Mouse (Mus musculus): ENCODE measurements around the gene Gdap2.
A peak's percentile ranks its signal among the peaks of the same experiment; 100 is the strongest.

The Gdap2 gene

DNA sequence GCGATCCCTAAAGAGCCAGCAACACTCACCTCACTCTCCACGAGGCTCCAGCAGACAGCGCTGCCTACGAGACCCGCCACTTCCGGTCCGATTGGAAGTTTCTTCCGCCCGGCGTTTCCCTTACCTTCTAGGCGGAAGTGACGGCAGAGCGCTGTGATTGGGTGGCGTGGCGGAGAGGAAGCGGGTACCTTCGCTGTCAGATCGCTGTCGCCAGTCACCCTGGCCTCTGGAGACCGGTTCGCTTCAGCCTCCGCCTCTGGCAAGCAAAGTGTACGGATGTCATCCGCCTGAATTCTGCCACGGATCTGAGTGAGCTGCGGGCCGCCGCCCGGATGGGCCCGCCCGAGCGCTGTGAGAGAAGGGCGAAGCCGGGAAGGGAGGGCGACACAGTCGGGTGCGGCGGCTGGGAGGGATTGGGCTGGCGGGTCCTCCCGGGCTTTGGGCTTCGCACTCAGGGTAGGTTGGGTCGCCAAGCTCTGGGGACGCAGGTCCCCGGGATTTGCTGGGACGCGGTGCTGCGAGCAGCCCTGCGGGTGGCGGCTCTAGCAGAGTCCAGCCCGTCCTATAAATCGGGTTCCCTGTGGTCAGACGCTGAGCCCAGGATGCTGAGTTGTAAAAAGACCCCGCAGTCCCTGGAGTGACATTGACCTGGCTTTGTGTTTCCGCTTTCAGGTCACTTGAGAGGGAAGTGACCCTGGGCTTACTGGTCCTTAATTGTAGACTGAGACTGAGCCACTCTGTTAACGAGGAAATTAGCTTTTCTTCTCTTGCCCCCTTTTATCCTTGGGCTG lies at the start of gene Gdap2, which contains the start of gene Wdr3:
Gene Gdap2, plus strand, starts transcription at position 67 of the 791 bp plus-strand sequence.
Gene Wdr3, minus strand, starts transcription at position 93 of the 791 bp plus-strand sequence.
- peak; percentile 84 for DNase-seq (ENCODE audit: low spot score)

DNA sequence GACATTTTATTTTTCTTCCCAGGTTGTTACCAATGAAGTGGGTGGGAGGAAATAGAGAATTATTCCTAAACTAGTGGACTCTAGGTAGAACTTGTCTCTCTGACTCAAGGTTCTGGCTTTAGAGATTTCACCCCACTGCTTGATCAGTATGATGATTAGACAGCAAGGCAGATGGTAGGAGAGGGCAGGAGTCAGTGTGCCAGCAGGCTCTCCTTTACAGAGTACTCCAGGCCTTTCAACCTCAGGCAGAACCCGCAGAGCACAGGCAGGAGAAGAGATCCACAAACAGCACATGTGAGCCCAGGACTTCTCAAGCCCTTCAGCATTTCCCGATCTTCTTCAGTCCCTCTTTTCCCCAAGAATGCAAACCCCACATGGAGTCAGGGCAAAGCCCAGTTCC lies 43.5 kb upstream of the Gdap2 start:
- DNase-seq (ENCODE audit: low spot score): no peak

DNA sequence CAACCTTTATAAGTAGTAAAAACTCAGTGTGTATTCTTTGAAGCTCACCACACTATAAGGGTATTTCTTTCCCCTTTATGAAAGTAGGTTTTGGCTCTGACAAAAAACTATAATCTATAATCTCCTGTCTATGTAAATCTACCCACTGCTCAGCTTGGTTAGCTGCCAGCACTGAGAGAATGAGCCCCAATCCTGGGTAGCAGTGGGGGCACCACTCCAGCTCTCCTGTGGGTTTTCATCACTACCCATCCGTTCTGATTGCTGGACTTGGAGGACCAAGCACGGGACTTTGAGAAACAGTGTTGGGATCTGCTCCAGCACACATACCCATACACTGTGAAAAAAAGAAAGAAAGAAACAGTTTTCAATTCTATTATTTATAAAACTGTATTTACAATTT lies 40.2 kb upstream of the Gdap2 start:
- no peak for DNase-seq (ENCODE audit: low spot score)

DNA sequence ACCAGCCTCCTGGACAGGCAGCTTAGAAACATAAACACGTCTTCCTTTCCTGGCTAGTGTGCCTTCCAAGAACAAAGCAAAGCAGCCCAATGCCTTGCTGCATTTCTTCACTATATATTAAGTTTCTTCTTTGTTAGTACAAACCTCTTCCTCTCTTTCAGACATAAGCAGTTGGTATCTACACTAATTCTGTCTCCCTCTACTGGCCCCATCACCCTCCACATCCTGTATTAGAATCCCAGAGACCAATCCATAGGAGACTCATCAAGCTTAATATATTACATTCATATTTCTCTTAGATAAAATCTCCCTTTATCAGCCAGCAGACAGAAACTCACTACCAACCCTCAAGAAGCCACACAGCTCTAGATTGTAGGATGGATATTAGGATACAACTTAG lies 39.7 kb upstream of the Gdap2 start:
- no peak for DNase-seq (ENCODE audit: low spot score)

DNA sequence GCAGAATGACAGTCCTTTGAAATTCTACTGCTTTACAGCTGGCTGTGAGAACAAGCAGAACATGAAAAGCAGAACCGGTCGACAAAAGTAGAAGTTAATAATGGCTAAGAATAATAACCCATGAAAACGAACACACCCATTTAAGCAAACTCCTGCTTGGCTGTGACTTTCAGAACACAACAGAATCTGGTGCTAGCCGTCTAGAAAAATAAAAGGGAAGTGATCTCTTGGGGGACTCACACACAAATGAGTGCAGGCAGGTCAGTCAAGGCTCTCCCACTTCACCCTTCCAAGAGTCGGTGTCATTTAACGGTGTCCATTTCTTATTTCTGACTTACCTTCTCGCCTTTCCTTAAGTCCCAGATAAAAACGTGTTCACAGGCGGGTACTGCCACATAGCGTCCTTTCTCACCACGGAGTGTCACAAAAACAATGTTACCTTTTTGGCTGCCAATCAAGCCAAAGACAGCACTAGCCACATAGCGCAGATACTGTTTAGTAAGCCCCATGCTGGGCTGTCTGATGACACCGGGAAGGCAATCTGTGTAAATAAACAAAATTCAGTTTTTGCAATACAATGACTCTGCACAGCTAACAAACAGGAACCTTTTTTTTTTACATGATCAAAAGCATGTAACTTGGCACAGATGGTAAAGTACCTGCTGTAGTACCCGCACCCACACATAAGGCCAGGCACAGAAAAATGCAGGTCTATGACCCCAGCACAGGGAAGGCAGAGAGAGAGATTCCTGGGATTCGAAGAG lies 1.3 kb upstream of the Gdap2 start:
- no peak for DNase-seq (ENCODE audit: low spot score)

DNA sequence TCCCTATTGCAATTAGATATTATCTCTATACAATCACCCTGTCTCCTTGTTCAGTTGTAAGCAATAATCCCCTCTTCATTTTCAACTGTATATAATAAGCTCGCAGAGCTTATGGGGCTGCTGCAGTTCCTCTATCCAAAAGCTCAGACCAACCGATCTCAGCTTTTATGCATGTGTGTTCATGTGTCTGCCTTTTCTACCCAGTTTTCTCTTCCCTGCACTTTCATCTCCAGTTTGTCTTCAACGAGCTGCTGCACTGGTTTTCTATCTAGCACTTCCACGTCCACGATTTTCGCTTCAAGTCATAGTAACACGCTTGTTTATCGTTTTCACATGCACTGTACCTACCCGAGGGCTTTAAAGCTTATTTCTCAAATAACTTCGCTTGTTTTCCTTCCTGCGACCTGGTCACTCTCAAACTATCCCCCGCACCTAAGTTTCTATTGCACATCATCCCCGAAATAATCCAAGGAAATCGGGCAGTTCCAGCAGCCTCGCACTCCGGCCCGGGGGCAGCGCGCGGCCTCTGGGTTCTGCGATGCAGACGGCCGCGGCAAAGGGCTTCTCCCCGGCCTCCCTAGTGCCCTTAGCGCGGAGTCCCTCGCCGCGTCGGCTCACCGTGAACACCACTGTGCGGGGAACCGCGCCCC lies 391 bp upstream of the Gdap2 start:
- DNase-seq (ENCODE audit: low spot score): no peak

DNA sequence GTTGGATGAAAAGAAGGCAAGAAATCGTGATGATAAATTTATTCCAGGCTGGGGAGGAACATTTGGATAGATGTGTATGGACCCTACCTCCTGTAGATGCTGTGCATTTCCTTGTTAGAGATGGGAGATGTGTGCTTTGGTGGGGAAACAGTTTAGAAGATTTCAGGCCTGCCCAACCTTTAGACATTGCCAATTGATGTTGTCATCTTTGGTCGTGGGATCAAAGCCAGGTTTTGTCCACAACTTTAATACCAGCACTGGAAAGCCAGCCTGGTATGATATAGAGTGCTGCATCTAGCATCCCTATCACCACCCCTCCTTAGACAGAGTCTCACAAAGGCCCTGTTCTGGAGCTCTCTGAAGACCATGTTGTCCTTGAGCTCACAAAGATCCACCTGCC lies 1.4 kb downstream of the Gdap2 start:
- DNase-seq (ENCODE audit: low spot score): no peak

DNA sequence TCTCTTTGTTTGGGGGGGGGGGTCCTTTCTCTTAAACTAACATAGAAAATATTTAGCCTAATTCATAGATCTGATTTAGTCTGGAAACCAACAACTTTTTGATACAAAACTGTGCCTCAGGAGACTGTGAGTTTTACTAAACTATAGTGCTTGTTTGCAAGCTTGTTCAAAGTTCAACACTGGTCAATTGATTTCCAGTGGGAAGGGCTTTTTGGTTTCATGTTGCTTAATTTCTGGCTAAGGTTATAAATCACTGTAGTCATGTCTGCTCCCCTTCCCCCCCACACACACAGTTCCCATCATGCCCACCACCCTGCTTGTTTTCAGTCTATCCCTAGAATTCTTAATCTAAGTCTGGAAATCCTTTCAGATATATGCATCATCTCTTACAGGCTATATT lies 2.8 kb downstream of the Gdap2 start:
- no peak for DNase-seq (ENCODE audit: low spot score)

DNA sequence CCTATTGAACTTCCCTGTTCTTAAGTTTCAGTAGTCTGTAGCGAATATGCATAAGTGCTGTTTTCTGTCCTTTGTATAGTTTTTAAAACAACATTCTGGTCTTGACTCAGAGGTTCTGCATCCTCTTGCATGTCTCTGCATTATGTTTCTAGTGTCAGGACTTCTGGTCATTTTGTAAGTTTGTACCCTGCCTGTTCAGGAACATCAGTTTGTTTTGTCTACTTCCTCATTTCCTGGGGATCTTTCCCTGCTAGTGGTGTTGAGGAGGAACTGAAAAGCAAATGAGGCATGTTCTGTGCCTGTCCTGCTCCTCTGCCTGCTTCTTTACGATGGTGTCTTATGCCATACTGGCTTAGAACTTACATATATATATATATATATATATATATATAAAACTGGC lies 13.8 kb downstream of the Gdap2 start:
- no peak for DNase-seq (ENCODE audit: low spot score)

DNA sequence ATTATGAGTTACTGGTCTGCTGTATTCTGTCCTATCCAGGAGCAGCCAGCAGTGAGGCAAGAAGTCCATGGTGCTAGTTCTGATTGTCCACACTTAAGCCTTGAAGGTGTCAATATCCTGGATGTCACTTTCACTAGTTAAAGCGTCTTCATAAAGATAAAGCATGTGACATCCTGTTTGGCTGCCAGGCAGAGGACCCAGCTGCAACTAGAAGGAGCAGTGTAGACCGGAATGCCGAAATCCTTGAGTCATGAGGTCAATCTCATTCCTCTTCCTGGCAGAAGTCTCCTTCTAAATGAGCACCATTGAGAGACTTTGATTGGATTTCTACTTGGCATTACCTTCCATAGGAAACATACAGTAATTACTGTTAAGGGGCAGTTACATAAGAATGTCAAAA lies 18.3 kb downstream of the Gdap2 start:
- no peak for DNase-seq (ENCODE audit: low spot score)

DNA sequence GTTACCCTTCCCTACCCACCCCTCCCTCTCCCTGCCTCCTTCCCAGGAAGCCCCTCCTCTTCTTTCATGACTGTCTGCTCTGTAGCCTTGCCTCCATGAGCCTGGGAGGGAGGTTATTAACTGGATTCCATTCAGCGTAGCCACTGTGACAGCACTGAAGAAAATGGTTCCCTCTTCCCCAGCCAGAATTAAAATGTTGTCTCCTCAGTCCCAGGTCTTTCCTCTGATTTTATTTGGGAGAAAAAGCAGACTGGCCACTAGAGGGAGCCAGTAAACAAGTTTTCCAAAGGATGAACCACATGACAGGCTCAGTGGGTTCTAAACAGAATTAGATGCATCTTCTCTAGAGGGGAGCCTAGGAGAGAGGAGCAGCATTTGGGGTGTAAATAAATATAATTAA lies 27.3 kb downstream of the Gdap2 start:
- peak; percentile 92 for DNase-seq (ENCODE audit: low spot score)

DNA sequence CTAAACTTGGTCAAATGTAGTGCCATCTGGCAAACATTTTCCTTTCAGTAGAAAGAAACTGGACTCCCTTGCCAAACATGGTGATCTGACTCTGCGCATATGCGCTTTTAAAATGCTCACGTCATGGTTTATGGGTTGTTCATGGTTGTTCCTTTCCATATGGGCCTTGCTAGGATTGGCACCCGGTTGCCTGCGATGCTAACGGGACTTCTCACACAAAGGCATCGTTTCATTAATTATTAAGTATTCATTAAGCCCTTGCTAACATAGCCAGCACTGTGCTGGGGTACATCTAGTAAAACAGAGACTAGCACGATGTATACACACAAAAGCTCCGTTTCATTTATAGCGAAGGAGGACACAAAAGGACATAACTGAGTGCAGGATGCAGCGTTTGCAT lies 27.7 kb downstream of the Gdap2 start:
- no peak for DNase-seq (ENCODE audit: low spot score)

DNA sequence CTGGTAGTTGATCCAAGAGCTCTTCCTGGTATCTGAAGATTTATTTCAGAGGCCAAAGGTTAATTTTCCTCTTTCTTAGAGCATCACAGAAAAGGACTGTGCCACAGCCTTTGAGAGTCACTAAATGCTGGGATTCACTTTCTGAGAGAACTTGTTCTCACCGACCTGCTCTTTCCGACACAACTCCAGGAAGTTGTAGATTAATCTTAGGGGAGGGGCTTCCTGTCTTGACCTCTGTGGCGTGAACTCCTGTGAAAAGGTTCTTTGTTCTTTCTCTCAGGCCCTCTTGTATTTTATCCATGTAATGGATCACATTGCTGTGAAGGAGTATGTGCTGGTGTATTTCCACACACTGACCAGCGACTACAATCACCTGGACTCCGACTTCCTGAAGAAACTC lies 32.0 kb downstream of the Gdap2 start:
- no peak for DNase-seq (ENCODE audit: low spot score)

DNA sequence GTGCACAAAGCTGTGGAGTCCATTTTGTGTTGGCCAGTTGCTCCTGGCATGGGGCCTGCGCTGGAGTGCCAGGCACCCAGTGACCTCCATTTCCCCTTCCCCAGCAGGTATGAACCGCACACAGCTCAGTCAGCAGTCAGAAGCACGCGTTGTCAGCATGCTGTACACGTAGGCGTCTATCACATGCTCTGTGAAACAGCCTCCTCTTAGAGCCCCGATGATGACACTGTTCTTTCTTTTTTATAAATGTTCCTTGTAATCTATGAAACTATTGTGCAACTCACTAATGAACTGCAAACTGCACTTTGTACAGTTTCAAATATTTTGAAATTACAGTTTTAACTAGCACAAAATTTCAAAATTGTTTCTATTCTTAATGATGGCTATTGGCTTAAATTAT lies 39.4 kb downstream of the Gdap2 start:
- no peak for DNase-seq (ENCODE audit: low spot score)

DNA sequence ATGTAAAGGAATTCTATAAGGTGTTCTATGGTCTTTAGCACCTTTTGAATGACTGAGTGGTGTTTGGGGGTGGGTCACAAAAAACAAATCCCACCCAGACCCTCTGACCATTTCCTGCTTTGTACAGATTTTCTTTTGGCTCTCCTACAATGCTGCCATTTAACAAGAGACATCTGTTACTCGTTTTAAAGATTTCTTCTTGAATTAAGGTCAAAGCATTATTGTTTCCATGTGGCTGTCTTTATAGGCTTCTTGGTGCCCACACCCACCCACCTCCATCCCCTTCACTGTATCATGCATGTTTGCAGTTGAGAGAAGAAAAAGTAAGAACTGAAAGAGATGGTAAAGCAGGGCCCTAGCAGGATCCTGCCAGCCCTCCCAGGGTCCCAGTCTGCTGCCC lies 44.8 kb downstream of the Gdap2 start:
- no peak for DNase-seq (ENCODE audit: low spot score)

DNA sequence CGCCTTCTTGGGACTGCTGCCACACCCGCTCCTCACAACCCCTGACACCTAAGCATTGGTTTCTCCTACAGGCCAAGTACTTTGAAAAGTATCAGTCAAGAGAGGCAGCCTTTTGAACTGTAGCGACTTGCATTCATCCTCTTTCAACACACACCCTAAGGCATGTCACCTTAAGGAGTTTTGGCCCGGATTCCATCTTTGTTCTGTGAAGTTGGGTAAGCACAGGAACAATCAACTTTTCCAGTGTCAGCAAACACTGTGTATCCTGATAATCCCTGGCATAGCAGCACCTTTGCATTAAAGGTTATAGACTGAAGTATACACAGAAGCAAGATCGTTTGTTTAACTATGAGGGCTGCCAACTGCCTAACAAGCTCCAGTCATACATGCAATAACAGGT lies 53.3 kb downstream of the Gdap2 start:
- DNase-seq (ENCODE audit: low spot score): no peak

DNA sequence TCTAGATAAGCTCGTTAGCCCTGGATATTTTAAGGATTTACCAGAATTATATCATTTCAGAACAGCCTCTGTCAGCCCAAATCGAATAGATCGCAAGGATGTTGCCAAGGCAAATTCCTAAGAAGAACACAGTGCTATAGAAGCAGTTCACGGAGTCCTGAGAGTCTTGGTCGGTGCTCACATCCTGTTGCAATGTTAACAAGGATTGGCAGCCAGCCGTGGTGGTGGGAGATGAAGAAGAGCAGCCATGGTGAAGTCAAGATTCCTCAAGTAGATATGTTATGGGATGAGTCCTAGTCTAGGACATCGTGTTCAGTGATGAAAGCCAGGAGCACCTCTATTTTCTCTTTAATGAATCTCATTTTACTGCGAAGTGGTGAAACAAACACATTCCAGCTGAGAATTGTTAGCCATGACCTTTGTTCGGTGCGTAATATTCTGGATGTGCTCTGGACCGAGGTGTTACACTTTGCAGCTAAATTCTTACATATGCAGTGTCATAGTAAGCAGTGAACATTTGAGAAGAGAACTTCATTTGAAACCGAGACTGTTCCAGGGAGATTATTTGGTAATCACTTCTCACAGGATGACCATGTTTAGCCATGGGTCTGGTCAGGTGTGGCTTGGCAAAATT lies 63.3 kb downstream of the Gdap2 start:
- DNase-seq (ENCODE audit: low spot score): no peak

DNA sequence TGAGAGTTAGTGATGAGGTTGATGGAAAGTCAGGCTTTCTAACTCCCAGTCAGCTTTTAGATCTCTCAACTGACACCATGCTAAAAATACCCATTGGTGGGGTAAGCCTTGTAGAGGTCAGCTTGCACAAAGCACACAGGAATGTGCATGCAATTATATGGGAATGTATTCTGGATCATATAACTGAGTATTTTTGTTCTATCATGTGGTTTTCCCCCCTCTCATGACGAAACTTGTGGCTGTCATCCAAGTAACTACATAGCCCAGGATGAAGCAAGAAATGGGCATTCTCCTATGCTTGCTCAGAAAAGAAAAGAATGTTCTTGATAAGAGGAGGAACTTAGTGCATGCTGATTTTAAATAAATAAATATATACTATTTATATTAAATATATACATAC lies 65.3 kb downstream of the Gdap2 start:
- DNase-seq (ENCODE audit: low spot score): no peak

DNA sequence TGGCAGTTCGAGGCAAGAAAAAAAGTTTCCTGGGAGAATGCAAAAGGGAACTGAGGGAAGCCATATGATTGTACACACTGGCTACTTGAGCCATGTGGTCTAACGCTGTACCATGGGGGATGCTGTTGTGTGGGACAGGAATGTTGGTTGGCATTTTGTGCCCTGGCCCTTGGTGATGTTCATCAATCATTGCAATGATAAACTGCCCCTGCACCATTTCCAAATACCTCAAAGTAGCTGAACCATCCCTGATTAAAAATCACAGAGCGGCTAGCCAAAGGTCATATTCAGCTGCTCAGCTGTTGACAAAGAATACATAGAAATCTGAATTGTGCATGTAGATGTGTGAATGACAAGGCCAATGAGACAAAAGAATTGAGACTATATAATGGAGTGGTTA lies 66.8 kb downstream of the Gdap2 start:
- DNase-seq (ENCODE audit: low spot score): no peak

DNA sequence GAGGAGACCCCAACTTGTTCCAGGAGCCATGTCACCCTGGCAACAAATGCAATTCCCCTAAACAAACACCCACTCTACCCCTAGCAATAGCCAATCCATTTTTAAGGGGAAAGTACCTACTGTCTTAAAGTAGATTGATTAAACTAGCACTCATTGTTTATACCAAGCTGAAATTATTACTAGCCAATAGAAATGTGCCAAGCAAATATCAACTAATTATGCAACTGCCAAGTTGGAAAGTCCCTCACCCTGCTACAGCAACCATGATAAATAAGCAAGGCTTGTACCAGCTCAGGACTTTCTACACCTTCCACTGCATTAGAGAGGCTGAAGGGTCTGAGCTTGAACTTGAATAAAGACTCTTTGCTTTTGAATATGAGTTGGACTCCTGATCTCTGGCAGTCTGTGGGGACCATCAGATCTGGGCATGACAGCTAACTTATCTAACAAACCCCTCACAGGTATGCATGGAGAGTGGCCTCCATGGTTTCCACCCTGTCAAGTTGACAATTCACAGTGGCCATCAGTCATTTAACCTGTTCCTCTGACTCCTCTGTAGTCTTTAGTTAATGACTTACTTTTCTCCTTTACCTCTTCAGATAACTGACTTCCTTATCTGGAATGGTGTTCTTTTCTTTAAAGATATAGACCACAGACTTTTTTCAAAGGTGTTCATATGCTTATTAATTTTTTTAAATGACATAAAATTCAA lies 74.7 kb downstream of the Gdap2 start:
- DNase-seq (ENCODE audit: low spot score): no peak

DNA sequence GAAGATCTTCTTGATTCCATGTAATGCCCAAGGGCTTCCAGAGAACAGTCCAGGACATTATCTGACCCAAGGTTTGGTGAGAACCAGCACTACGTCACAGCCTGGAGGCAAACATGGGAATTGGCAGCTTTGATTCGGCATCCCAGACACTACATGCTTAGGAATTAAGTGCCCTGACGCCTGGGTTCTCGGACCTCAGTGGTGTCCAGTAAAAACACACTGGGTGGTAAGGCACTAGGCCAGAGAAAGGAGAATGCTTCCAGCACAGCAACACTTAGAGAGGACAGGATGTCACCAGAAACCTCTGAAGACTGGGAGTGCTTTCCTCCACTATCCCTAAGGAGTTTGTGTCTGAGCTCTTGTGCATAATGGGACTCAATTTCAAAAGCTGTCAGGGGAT lies 80.0 kb downstream of the Gdap2 start:
- no peak for DNase-seq (ENCODE audit: low spot score)

DNA sequence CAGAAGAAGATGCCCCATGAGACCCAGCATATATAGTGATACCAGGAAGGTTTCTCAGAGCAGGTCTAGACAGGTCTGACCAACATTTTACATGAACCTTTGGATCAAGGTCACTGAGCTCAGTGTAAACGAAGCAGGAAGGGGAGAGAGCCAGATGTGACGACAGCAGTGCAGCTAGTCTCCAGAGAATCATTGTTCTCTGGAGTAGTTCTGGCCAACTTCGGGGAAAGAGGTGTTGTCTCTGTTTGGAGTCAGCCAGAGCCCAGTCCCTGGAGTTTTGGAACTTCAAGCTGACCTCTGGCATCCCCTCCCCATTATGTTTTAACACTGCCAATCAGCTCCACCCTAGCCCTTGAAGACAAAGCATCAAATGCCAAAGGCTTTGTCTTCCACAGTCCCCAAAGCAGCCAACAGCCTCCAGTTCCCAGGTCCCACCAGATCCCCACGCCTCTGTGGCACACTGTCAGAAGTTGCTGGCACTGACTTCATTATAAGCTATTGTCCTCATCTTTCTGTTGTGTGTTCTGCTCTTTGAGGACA lies 84.2 kb downstream of the Gdap2 start:
- no peak for DNase-seq (ENCODE audit: low spot score)

Measured in layer of hippocampus, adult 9-10 months (tissue).